Mouse (Mus musculus) thymus, adult 2 months (tissue): Measurements from ENCODE around the gene Mgat2. TPM values are rescaled to one million over a fixed set of nuclear protein-coding genes. Genes with fewer than 3 reads are reported as not detected.
A peak's percentile ranks its signal among the peaks of the same experiment; 100 is the strongest.

Experiments used
- DNase-seq: peaks from one replicate; pipeline ENCODE4 v3.0.0; 2021
- H3K27ac ChIP-seq: fragments of 200-500 bp; 2 replicates; pipeline ENCODE4 v1.5.1; 2012; ENCODE audit warnings: low read length, control low read depth; ENCODE audit not compliant: control insufficient read depth, insufficient read depth
- H3K27me3 ChIP-seq: fragments of 200-500 bp; 2 replicates; pipeline ENCODE4 v1.6.1; 2012; ENCODE audit warnings: mild to moderate bottlenecking, low read length, moderate library complexity, mixed read lengths; ENCODE audit not compliant: control insufficient read depth, insufficient read depth
- H3K36me3 ChIP-seq: fragments of 200-500 bp; 2 replicates; pipeline ENCODE4 v1.6.1; 2012; ENCODE audit warnings: mild to moderate bottlenecking, low read length, moderate library complexity; ENCODE audit not compliant: control insufficient read depth, insufficient read depth
- H3K4me1 ChIP-seq: fragments of 200-500 bp; replicated peaks from 2 replicates; pipeline ENCODE4 v1.6.1; 2012; ENCODE audit warnings: low read length; ENCODE audit not compliant: control insufficient read depth, insufficient read depth
- H3K4me3 ChIP-seq: fragments of 200-500 bp; 2 replicates; pipeline ENCODE4 v1.5.1; 2012; ENCODE audit warnings: mild to moderate bottlenecking, low read length, control low read depth, moderate library complexity; ENCODE audit not compliant: control insufficient read depth, insufficient read depth
- CTCF ChIP-seq: fragments of 200-500 bp; IDR thresholded peaks from 2 replicates; pipeline ENCODE4 v1.5.1; 2012; ENCODE audit warnings: mild to moderate bottlenecking, control low read depth, low read length, moderate library complexity, borderline replicate concordance; ENCODE audit not compliant: control insufficient read depth, poor library complexity, insufficient read depth; ENCODE audit errors: extremely low read depth
- POLR2A ChIP-seq: fragments of 200-500 bp; IDR thresholded peaks from 2 replicates; pipeline ENCODE4 v1.6.1; 2012; ENCODE audit warnings: mild to moderate bottlenecking, low read length, control low read depth, moderate library complexity; ENCODE audit not compliant: control insufficient read depth, poor library complexity, insufficient read depth; ENCODE audit errors: extremely low read depth
- WGBS: fragments of 180-500 bp; shearing (Covaris S2); methylation state at CpG from one replicate; pipeline ENCODE4 v1.1.7; 2018; 5-methylcytosine and 5-hydroxymethylcytosine counted together
- polyA plus RNA-seq: library from polyadenylated mRNA; depleted of rRNA; stranded (reverse); fragments of >200 nt; gene quantifications from 2 replicates; pipeline ENCODE4 v1.2.3, GENCODE M21; 2012

The Mgat2 gene
- polyA plus RNA-seq, 1 experiment = 21.8 TPM

DNA sequence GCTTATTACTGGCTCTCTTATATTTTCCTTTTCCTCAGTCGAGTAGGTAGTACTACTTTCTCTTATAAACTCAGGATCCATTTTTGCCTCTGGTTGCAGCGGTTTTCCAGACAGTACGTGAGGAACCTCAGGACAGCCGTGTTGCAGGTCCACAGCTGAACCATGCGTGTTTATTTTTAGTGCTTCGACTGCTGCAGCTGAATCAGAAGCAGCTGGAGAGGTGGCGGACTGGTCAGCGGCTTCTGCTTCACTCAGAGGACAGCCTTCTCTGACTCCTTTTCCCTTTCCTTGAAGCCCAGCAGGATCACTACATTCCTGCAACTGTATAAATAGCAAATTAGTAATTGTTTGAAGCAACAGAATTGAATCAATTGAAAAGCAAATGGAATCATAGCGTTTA lies 6.1 kb downstream of the Mgat2 start:
- peaks cover 4% of the 10 kb centered on the region; the same call in 1 of the 2 replicates for H3K4me1 ChIP-seq
- WGBS = 95% methylated on average over 9 of the region's 9 CpGs
- H3K4me3 ChIP-seq = no peak overlapping the region
- TF ChIP-seq POLR2A (no peak), CTCF (no peak)
- peaks cover 15% of the 10 kb centered on the region; the same call in 1 of the 2 replicates for H3K36me3 ChIP-seq
- no peak for DNase-seq
- H3K27me3 ChIP-seq = no peaks in the 10 kb centered on the region
- no peak overlapping the region for H3K27ac ChIP-seq

GRCm38 (mm10) chr12:69190522-69190921 lies 6.6 kb downstream of the Mgat2 start:
- no peaks in the 10 kb centered on the region for H3K27me3 ChIP-seq
- no peak overlapping the region for H3K4me3 ChIP-seq
- no peaks in the 10 kb centered on the region; the same call in 1 of the 2 replicates for H3K4me1 ChIP-seq
- peaks cover 15% of the 10 kb centered on the region; the same call in 1 of the 2 replicates for H3K36me3 ChIP-seq
- 100% methylated on average over 1 of the region's 1 CpGs for WGBS
- DNase-seq = no peak
- no peak for TF ChIP-seq CTCF
- TF ChIP-seq POLR2A = no peak
- H3K27ac ChIP-seq = no peak overlapping the region

DNA sequence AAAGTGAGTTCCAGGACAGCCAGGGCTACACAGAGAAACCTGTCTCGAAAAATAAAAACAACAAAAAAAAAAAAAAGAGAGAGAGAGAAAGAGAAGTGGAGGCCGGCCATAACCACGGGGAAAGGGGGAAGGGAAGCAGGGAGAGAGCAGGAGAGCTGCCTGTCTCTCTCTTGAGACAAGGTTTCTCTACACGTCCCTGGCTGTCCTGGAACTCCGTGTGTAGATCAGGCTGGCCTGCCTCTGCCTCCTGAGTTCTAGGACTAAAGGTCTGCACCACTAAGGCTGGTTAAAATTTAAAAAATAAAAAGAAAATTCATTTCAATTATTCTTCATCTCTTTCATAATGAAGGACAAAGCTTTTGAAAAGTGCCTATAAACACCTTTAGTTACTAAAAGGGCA lies 7.4 kb downstream of the Mgat2 start:
- no peak for TF ChIP-seq CTCF
- no peak for TF ChIP-seq POLR2A
- no peaks in the 10 kb centered on the region for H3K27me3 ChIP-seq
- WGBS = 91% methylated on average over 5 of the region's 5 CpGs
- H3K27ac ChIP-seq = no peak overlapping the region
- H3K36me3 ChIP-seq = peaks cover 15% of the 10 kb centered on the region; the same call in 1 of the 2 replicates
- no peak for DNase-seq
- no peaks in the 10 kb centered on the region; the same call in 1 of the 2 replicates for H3K4me1 ChIP-seq
- no peak overlapping the region for H3K4me3 ChIP-seq

DNA sequence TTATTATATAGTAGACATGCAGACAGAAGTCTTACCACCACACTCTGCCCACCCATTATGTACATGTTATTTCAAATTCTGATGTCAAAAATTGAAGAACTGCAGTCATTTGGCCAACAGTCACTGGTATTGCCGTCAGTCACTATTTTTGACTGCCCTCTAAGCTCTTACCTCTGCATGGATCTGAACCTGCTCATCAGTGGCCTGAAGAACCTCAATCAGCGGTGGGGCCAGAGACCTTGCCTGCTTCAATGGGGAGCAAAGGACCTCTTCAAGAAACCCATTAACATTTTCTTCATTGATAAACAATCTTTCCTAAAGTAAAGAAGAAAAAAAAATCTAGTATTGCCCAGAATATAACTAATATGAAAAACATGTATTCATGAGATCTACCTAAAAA lies 8.7 kb downstream of the Mgat2 start:
- TF ChIP-seq CTCF (no peak), POLR2A (no peak)
- Histone ChIP-seq H3K27ac (no peak overlapping the region), H3K4me3 (no peak overlapping the region), H3K27me3 (no peaks in the 10 kb centered on the region), H3K4me1 (no peaks in the 10 kb centered on the region), H3K36me3 (peaks cover 15% of the 10 kb centered on the region; the same call in 1 of the 2 replicates)
- DNase-seq = no peak
- 99% methylated on average over 2 of the region's 2 CpGs for WGBS

- peak within 1 kb of the TSS; percentile 99 for H3K4me3 ChIP-seq
- no peaks in the 10 kb centered on the region for H3K27me3 ChIP-seq
- TF ChIP-seq CTCF = no peak
- TF ChIP-seq POLR2A = peak; percentile 73; the same call in 1 of the 2 replicates
- peak within 1 kb of the TSS; percentile 6; the same call in 1 of the 2 replicates for H3K27ac ChIP-seq
- WGBS = under 1% methylated on average over 75 of the region's 75 CpGs
- H3K4me1 ChIP-seq = peaks cover 3% of the 10 kb centered on the region; the same call in 1 of the 2 replicates
- H3K36me3 ChIP-seq = no peaks in the 10 kb centered on the region
- peak; percentile 60 for DNase-seq
Measured at GRCm38 (mm10) chr12:69196444-69197377, 12.8 kb downstream of the Mgat2 start, which contains the start of gene Gm49383. Gm49383 (minus strand) TSS chr12:69197104.

GRCm38 (mm10) chr12:69197378-69198163 lies 13.6 kb downstream of the Mgat2 start:
- no peaks in the 10 kb centered on the region for H3K36me3 ChIP-seq

More at GRCm38 (mm10) chr12:69197378-69198163, 13.6 kb downstream of the Mgat2 start:
- Histone ChIP-seq H3K27ac (peak overlapping the region; percentile 6; the same call in 1 of the 2 replicates), H3K4me3 (peak overlapping the region; percentile 99), H3K27me3 (no peaks in the 10 kb centered on the region), H3K4me1 (peaks cover 3% of the 10 kb centered on the region; the same call in 1 of the 2 replicates)
- WGBS = under 1% methylated on average over 94 of the region's 94 CpGs
- TF ChIP-seq POLR2A = no peak
- TF ChIP-seq CTCF = no peak
- DNase-seq = peak; percentile 51
